Mouse (Mus musculus): ENCODE measurements at regions not wholly inside any gene's neighbourhood (a gene's known extent, or its start where the extent isn't known, plus 50 kb on each side); places are given as distances from the start of the nearest gene placed in this dataset.

DNA sequence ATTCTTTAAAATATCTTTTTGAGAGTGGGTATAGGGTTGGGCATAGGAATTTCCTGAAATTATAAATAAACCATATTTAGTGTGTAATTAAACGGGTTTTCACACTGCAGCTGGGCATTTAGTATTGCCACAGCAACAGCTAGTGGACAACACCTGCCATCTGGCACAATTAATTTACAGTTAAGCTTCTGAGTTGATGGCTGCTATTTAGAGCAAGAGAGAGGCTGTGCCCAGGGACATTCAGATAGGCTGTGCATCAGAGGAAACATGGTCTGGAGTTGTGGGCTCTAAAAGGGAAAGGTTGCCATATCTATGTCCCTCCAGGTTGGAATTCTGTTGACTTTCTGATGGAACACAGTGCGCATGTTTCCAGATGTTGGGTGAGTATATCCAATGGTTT lies 227.1 kb downstream of the Pth2r start:
- Histone ChIP-seq H3K27ac (ENCODE audit: control insufficient read depth, insufficient read depth, low read depth, low read length) (no peak overlapping the region), H3K4me3 (ENCODE audit: control insufficient read depth, low read depth, low read length) (no peak overlapping the region), H3K36me3 (ENCODE audit: control insufficient read depth, insufficient read depth, low read length) (no peaks in the 10 kb centered on the region), H3K27me3 (ENCODE audit: control insufficient read depth, insufficient read depth, low read length) (no peaks in the 10 kb centered on the region), H3K4me1 (ENCODE audit: control insufficient read depth, insufficient read depth, low read length) (no peaks in the 10 kb centered on the region)
- TF ChIP-seq CTCF (IDR thresholded peaks at IDR 0.05; ENCODE audit: control insufficient read depth, insufficient read depth, insufficient replicate concordance, low read depth, low read length) (no peak), POLR2A (IDR thresholded peaks at IDR 0.05; ENCODE audit: control insufficient read depth, low read depth, low read length) (no peak)

DNA sequence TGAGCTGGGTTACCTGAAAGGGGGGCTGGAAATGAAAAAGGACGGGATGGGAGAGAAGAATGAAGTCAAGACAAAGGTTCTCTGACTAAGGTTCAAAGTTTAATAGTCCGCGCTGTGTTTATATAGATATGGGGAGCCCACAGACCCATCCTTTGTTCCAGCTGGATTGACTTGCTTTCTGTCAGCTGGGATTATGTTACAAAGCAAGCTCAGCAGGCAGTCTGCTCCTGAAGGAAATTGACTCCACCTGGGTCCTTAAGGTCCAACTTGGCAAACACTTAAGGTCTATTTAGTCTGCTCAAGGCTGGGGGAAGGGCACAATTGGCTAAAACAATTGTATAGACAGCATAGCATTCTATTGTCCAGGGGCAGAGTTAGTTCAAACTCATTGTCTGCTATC lies 253.8 kb downstream of the Pth2r start:
- H3K27me3 ChIP-seq (ENCODE audit: control insufficient read depth, insufficient read depth, low read length): no peaks in the 10 kb centered on the region
- no peaks in the 10 kb centered on the region for H3K4me1 ChIP-seq (ENCODE audit: control insufficient read depth, insufficient read depth, low read length)
- TF ChIP-seq CTCF (IDR thresholded peaks at IDR 0.05; ENCODE audit: control insufficient read depth, insufficient read depth, insufficient replicate concordance, low read depth, low read length) (no peak), POLR2A (IDR thresholded peaks at IDR 0.05; ENCODE audit: control insufficient read depth, low read depth, low read length) (no peak)
- no peaks in the 10 kb centered on the region for H3K36me3 ChIP-seq (ENCODE audit: control insufficient read depth, insufficient read depth, low read length)
- H3K4me3 ChIP-seq (ENCODE audit: control insufficient read depth, low read depth, low read length): no peak overlapping the region
- no peak overlapping the region for H3K27ac ChIP-seq (ENCODE audit: control insufficient read depth, insufficient read depth, low read depth, low read length)

DNA sequence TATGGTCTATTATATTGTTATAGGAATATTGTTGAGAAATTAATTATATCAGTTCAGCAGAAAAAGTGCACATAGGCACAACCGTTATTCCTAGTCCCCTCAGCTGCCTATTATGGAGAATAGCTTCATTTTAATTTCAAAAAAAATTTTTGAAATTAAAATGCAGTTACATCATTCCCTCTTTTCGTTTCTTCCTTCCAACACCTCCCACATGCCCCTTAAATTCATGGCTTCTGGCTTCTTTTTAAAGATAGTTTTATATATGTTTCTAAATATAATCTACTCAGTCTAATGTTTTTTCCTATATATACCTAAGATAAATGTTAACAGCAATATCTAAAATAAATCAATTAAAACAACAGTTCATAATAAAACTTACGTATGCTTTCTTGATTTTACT lies 256.7 kb downstream of the Pth2r start:
- Histone ChIP-seq H3K36me3 (ENCODE audit: control insufficient read depth, insufficient read depth, low read length) (no peaks in the 10 kb centered on the region), H3K27ac (ENCODE audit: control insufficient read depth, insufficient read depth, low read depth, low read length) (no peak overlapping the region), H3K27me3 (ENCODE audit: control insufficient read depth, insufficient read depth, low read length) (no peaks in the 10 kb centered on the region), H3K4me1 (ENCODE audit: control insufficient read depth, insufficient read depth, low read length) (no peaks in the 10 kb centered on the region), H3K4me3 (ENCODE audit: control insufficient read depth, low read depth, low read length) (no peak overlapping the region)
- TF ChIP-seq CTCF (IDR thresholded peaks at IDR 0.05; ENCODE audit: control insufficient read depth, insufficient read depth, insufficient replicate concordance, low read depth, low read length): no peak
- no peak for TF ChIP-seq POLR2A (IDR thresholded peaks at IDR 0.05; ENCODE audit: control insufficient read depth, low read depth, low read length)

DNA sequence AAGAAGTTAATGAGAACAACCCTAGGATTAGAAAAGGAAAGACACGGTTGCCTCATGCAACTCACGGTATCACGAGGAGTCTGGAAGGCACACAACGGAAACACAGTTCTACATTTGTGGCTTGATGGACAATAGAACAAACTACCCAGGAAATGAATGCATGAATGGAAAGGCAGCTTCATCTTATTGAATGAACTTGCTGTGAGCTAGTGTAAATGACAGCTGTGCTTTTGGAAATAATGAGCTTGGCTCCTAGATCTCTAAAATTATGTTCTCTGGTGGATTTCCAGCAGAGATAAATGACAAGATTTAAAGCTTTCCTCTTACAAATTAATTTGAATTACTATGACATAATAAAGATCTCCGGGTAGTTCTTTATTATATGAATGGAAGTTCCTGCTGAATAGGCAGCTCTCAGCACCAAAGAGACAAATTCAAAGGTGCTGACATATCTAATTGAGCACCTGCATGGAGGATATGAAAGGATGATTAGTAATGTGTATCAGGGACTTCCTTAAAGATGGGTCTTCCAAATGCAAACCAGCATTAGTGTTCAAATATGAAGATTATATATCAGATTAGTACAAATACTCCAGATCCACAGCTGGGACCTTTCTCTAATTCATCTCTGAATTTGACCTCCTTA lies 262.5 kb downstream of the Pth2r start:
- H3K27me3 ChIP-seq (ENCODE audit: control insufficient read depth, insufficient read depth, low read length): no peaks in the 10 kb centered on the region
- no peaks in the 10 kb centered on the region for H3K4me1 ChIP-seq (ENCODE audit: control insufficient read depth, insufficient read depth, low read length)
- H3K4me3 ChIP-seq (ENCODE audit: control insufficient read depth, low read depth, low read length): no peak overlapping the region
- H3K36me3 ChIP-seq (ENCODE audit: control insufficient read depth, insufficient read depth, low read length): no peaks in the 10 kb centered on the region
- TF ChIP-seq CTCF (IDR thresholded peaks at IDR 0.05; ENCODE audit: control insufficient read depth, insufficient read depth, insufficient replicate concordance, low read depth, low read length): no peak
- H3K27ac ChIP-seq (ENCODE audit: control insufficient read depth, insufficient read depth, low read depth, low read length): no peak overlapping the region

DNA sequence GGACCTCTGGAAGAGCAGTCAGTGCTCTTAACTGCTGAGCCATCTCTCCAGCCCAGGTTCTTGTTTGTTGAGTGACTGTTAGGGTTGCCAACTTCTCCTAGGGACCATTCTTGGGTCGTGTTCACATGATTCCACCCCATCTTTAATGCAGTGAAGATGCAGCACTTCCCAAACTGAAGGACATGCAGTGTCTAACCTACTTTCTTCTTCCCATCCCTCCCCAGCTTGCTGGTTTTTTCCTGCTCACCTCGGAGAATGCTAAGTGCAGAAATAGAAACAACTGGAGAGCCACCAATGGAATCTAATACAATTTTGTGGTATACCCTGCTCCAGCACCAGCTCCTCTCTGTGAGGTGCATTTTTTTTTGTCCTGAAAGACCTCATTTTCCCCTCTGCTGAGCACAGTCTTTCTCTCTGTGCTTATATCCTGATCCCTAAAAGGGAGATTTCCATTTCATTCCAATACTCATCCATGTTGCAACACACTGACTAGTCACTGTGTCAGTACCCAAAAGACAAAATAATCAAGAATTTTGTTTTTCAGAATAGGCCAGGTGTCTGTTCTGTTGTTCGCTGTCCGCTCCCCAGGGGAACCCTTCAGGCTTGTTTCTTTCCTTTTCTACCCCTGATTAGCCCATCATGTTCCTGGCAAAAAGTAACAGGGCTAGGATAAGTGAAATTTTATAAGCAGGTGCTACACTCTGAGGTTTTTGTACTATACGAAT lies 263.6 kb downstream of the Pth2r start:
- no peaks in the 10 kb centered on the region for H3K27me3 ChIP-seq (ENCODE audit: control insufficient read depth, insufficient read depth, low read length)
- H3K4me3 ChIP-seq (ENCODE audit: control insufficient read depth, low read depth, low read length): no peak overlapping the region
- TF ChIP-seq CTCF (IDR thresholded peaks at IDR 0.05; ENCODE audit: control insufficient read depth, insufficient read depth, insufficient replicate concordance, low read depth, low read length) (no peak), POLR2A (IDR thresholded peaks at IDR 0.05; ENCODE audit: control insufficient read depth, low read depth, low read length) (no peak)
- no peaks in the 10 kb centered on the region for H3K36me3 ChIP-seq (ENCODE audit: control insufficient read depth, insufficient read depth, low read length)
- H3K27ac ChIP-seq (ENCODE audit: control insufficient read depth, insufficient read depth, low read depth, low read length): no peak overlapping the region
- no peaks in the 10 kb centered on the region for H3K4me1 ChIP-seq (ENCODE audit: control insufficient read depth, insufficient read depth, low read length)

DNA sequence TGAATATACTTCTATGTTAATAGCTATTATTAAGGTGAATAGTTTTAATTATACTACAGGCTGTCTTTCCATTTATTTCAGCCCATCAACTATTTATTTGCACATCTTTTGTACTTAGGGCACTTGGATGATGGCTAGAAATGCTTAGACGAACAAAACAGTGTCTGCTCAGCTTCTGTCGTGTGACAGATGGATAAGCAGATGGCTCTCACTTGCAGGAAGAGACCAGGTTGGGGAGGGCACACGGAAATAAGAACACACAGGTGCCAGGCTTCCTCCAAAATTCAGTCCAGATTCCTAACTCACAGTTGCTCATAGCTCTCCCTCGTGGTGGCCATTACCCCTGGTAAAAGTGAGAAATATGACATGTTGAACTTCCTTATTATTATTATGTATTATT lies 267.0 kb downstream of the Pth2r start:
- Histone ChIP-seq H3K4me3 (ENCODE audit: control insufficient read depth, low read depth, low read length) (no peak overlapping the region), H3K4me1 (ENCODE audit: control insufficient read depth, insufficient read depth, low read length) (no peaks in the 10 kb centered on the region), H3K27ac (ENCODE audit: control insufficient read depth, insufficient read depth, low read depth, low read length) (no peak overlapping the region), H3K27me3 (ENCODE audit: control insufficient read depth, insufficient read depth, low read length) (no peaks in the 10 kb centered on the region), H3K36me3 (ENCODE audit: control insufficient read depth, insufficient read depth, low read length) (no peaks in the 10 kb centered on the region)
- TF ChIP-seq CTCF (IDR thresholded peaks at IDR 0.05; ENCODE audit: control insufficient read depth, insufficient read depth, insufficient replicate concordance, low read depth, low read length) (no peak), POLR2A (IDR thresholded peaks at IDR 0.05; ENCODE audit: control insufficient read depth, low read depth, low read length) (no peak)

DNA sequence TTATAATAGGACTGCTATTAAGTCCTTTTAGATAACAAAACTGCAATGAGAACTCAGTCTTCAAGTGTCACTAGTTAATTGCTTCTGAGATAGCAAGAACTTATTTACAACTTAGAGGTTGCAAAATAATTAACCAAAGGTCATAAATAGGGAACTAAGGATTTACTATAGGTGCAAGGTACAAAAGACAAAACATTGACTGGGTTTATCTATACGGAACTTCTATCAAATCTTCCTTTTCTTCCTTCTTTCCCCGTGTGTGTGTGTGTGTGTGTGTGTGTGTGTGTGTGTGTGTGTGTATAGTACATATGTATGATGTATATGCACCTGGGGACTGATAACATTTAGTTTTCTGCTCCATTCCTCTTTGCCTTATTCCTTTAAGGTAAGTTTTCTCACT lies 305.5 kb downstream of the Pth2r start:
- TF ChIP-seq POLR2A (IDR thresholded peaks at IDR 0.05; ENCODE audit: control insufficient read depth, low read depth, low read length) (no peak), CTCF (IDR thresholded peaks at IDR 0.05; ENCODE audit: control insufficient read depth, insufficient read depth, insufficient replicate concordance, low read depth, low read length) (no peak)

More for the DNA sequence above, 305.5 kb downstream of the Pth2r start:
- H3K27ac ChIP-seq (ENCODE audit: control insufficient read depth, insufficient read depth, low read depth, low read length): no peak overlapping the region
- no peaks in the 10 kb centered on the region for H3K27me3 ChIP-seq (ENCODE audit: control insufficient read depth, insufficient read depth, low read length)
- no peaks in the 10 kb centered on the region for H3K36me3 ChIP-seq (ENCODE audit: control insufficient read depth, insufficient read depth, low read length)
- no peak overlapping the region for H3K4me3 ChIP-seq (ENCODE audit: control insufficient read depth, low read depth, low read length)
- H3K4me1 ChIP-seq (ENCODE audit: control insufficient read depth, insufficient read depth, low read length): no peaks in the 10 kb centered on the region

Measured in testis, adult 2 months (tissue).